19 mouse cellular contexts compared by ENCODE assay signal in the genomic region with DNA sequence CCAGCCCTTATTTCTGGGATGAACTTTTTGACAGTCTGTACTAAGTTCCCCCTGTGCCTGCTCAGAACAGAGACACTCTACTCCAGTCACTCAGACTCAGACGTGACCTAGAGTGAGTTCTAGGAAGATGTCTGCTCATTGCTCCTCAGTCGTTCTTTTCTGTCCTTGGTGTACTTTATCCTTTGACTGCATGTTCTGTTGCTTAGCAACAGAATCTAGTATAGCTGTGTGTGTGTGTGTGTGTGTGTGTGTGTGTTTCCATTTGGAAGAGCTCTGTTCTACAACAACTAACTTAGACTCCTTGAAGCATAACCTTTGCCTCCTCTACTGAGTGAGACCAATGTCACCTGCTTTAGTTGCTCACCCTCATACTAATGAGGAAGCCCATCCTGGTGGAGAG.
A peak's percentile ranks its signal among the peaks of the same experiment; 100 is the strongest.
DNase-seq lines count a peak whose midpoint lies in the region; ATAC-seq and TF ChIP-seq lines count a peak whose summit lies in the region.
"Had no signal": no experiment of that assay in that cellular context is flagged by ENCODE, and none has a peak within 500 bp of the region (broad histone marks: within the 10 kb centered on the region; RNA-seq: fewer than 3 reads in every experiment).

No protein-coding gene starts in this region.

- H3K27ac ChIP-seq in forebrain, embryonic 15.5 days (replicated peaks), result no peak overlapping the region
- no peak overlapping the region for H3K27ac ChIP-seq in forebrain, embryonic 11.5 days (ENCODE audit: low read depth, low read length)
- H3K27ac ChIP-seq in hindbrain, postnatal 0 days, result no peak overlapping the region
- H3K27ac ChIP-seq in hindbrain, embryonic 13.5 days, result no peak overlapping the region
- no peak overlapping the region for H3K27ac ChIP-seq in midbrain, embryonic 16.5 days (ENCODE audit: low read length)
- H3K27ac ChIP-seq in midbrain, embryonic 13.5 days, result no peak overlapping the region
- H3K27ac ChIP-seq: embryonic facial prominence, embryonic 10.5 days; heart, adult 2 months; heart, embryonic 15.5 days; hindbrain, embryonic 15.5 days had no signal

- H3K9me3 ChIP-seq in forebrain, embryonic 15.5 days, result no peaks in the 10 kb centered on the region
- H3K9me3 ChIP-seq in forebrain, embryonic 11.5 days (ENCODE audit: control insufficient read depth, low read length), result no peaks in the 10 kb centered on the region
- H3K9me3 ChIP-seq in hindbrain, postnatal 0 days (ENCODE audit: low read length), result no peaks in the 10 kb centered on the region
- H3K9me3 ChIP-seq in hindbrain, embryonic 13.5 days, result no peaks in the 10 kb centered on the region
- no peaks in the 10 kb centered on the region for H3K9me3 ChIP-seq in midbrain, embryonic 16.5 days (replicated peaks; ENCODE audit: control insufficient read depth, low read length, poor library complexity, severe bottlenecking)
- no peaks in the 10 kb centered on the region for H3K9me3 ChIP-seq in midbrain, embryonic 13.5 days
- H3K9me3 ChIP-seq: embryonic facial prominence, embryonic 10.5 days; heart, embryonic 15.5 days; hindbrain, embryonic 15.5 days had no signal

- H3K4me2 ChIP-seq in forebrain, embryonic 15.5 days (replicated peaks), result no peak overlapping the region
- no peak overlapping the region for H3K4me2 ChIP-seq in forebrain, embryonic 11.5 days (ENCODE audit: low read depth, low read length, severe bottlenecking)
- no peak overlapping the region for H3K4me2 ChIP-seq in hindbrain, postnatal 0 days (ENCODE audit: low read depth, low read length)
- H3K4me2 ChIP-seq in hindbrain, embryonic 13.5 days, result no peak overlapping the region
- H3K4me2 ChIP-seq in midbrain, embryonic 16.5 days (ENCODE audit: low read length), result no peak overlapping the region
- no peak overlapping the region for H3K4me2 ChIP-seq in midbrain, embryonic 13.5 days (replicated peaks)
- H3K4me2 ChIP-seq: heart, embryonic 11.5 days; heart, embryonic 15.5 days; hindbrain, embryonic 15.5 days had no signal

- no peak for TF ChIP-seq CTCF in hindbrain, postnatal 0 days (IDR thresholded peaks at IDR 0.05; ENCODE audit: low read depth)
- no peak for TF ChIP-seq CTCF in brain, embryonic 14.5 days (IDR thresholded peaks at IDR 0.05; ENCODE audit: borderline replicate concordance, extremely low read depth, insufficient read depth, insufficient read length)

- 0 out of 2 replicates have a peak, but pooled peaks have one; percentile 26 for ATAC-seq in forebrain, embryonic 15.5 days (replicated peaks)
- ATAC-seq in forebrain, embryonic 11.5 days (replicated peaks; ENCODE audit: low FRiP score), result no peak
- ATAC-seq in hindbrain, postnatal 0 days, result 0 out of 2 replicates have a peak, but pooled peaks have one; percentile 49
- no peak for ATAC-seq in hindbrain, embryonic 13.5 days (ENCODE audit: low FRiP score)
- peak; percentile 76; the same call in 1 of the 2 replicates for ATAC-seq in midbrain, embryonic 16.5 days
- no peak for ATAC-seq in midbrain, embryonic 13.5 days
- ATAC-seq: activated CD4-positive, CD25-positive, alpha-beta regulatory T cell, adult 4 months had no signal

- H3K4me3 ChIP-seq in forebrain, embryonic 15.5 days, result no peak overlapping the region
- H3K4me3 ChIP-seq in forebrain, embryonic 11.5 days (ENCODE audit: low read depth, low read length), result no peak overlapping the region
- H3K4me3 ChIP-seq in hindbrain, postnatal 0 days (ENCODE audit: low read length), result no peak overlapping the region
- no peak overlapping the region for H3K4me3 ChIP-seq in hindbrain, embryonic 13.5 days
- H3K4me3 ChIP-seq in midbrain, embryonic 16.5 days (ENCODE audit: low read depth, low read length), result no peak overlapping the region
- H3K4me3 ChIP-seq in midbrain, embryonic 13.5 days (replicated peaks), result no peak overlapping the region
- H3K4me3 ChIP-seq: embryonic facial prominence, embryonic 10.5 days; heart, adult 2 months; heart, embryonic 15.5 days; hindbrain, embryonic 15.5 days had no signal

- H3K4me1 ChIP-seq in forebrain, embryonic 15.5 days, result no peaks in the 10 kb centered on the region
- no peaks in the 10 kb centered on the region for H3K4me1 ChIP-seq in forebrain, embryonic 11.5 days (replicated peaks; ENCODE audit: control insufficient read depth, insufficient read depth, low read length)
- H3K4me1 ChIP-seq in hindbrain, postnatal 0 days (ENCODE audit: insufficient read depth, low read length), result no peaks in the 10 kb centered on the region
- H3K4me1 ChIP-seq in hindbrain, embryonic 13.5 days (replicated peaks), result no peaks in the 10 kb centered on the region
- H3K4me1 ChIP-seq in midbrain, embryonic 16.5 days (ENCODE audit: control insufficient read depth, insufficient read depth, low read length), result no peaks in the 10 kb centered on the region; the same call in 1 of the 2 replicates
- H3K4me1 ChIP-seq in midbrain, embryonic 13.5 days (replicated peaks), result no peaks in the 10 kb centered on the region; the same call in 1 of the 2 replicates
- H3K4me1 ChIP-seq: embryonic facial prominence, embryonic 10.5 days; heart, embryonic 15.5 days had no signal

- DNase-seq in forebrain, embryonic 11.5 days (ENCODE audit: low spot score), result no peak
- DNase-seq in hindbrain, postnatal 0 days (ENCODE audit: low spot score), result peak; percentile 53
- peak; percentile 41 for DNase-seq in brain, embryonic 14.5 days (ENCODE audit: low read depth)
- DNase-seq in layer of hippocampus, adult 8-10 months (ENCODE audit: low spot score in 2 of 2), result no peak
- DNase-seq: adrenal gland, postnatal 14 days; cerebellum, adult 2 months; cerebellum, postnatal 10 days; gastrocnemius, postnatal 14 days; heart, adult 2 months; heart, postnatal 14 days had no signal

- no peaks in the 10 kb centered on the region for H3K27me3 ChIP-seq in forebrain, embryonic 15.5 days
- H3K27me3 ChIP-seq in forebrain, embryonic 11.5 days (ENCODE audit: control insufficient read depth, insufficient read depth, low read length), result no peaks in the 10 kb centered on the region
- H3K27me3 ChIP-seq in hindbrain, postnatal 0 days (ENCODE audit: insufficient read depth, low read length), result no peaks in the 10 kb centered on the region
- H3K27me3 ChIP-seq in hindbrain, embryonic 13.5 days, result no peaks in the 10 kb centered on the region
- H3K27me3 ChIP-seq in midbrain, embryonic 16.5 days (ENCODE audit: control insufficient read depth, insufficient read depth, low read depth, low read length), result no peaks in the 10 kb centered on the region
- H3K27me3 ChIP-seq in midbrain, embryonic 13.5 days, result no peaks in the 10 kb centered on the region
- H3K27me3 ChIP-seq: heart, embryonic 15.5 days; hindbrain, embryonic 15.5 days had no signal

- 52% methylated on average over 2 of the region's 2 CpGs for WGBS in forebrain, embryonic 15.5 days
- WGBS in forebrain, embryonic 11.5 days, result 75% methylated on average over 2 of the region's 2 CpGs
- 17% methylated on average over 2 of the region's 2 CpGs for WGBS in hindbrain, postnatal 0 days
- WGBS in hindbrain, embryonic 13.5 days, result 46% methylated on average over 2 of the region's 2 CpGs
- WGBS in midbrain, embryonic 16.5 days, result 33% methylated on average over 2 of the region's 2 CpGs
- 43% methylated on average over 2 of the region's 2 CpGs for WGBS in midbrain, embryonic 13.5 days

- TF ChIP-seq POLR2A in brain, embryonic 14.5 days (IDR thresholded peaks at IDR 0.05; ENCODE audit: borderline replicate concordance, extremely low read depth, insufficient read depth, insufficient read length, poor library complexity, severe bottlenecking), result no peak

- no peak overlapping the region for H3K9ac ChIP-seq in forebrain, embryonic 15.5 days (replicated peaks)
- H3K9ac ChIP-seq in forebrain, embryonic 11.5 days (ENCODE audit: low read length), result no peak overlapping the region
- no peak overlapping the region for H3K9ac ChIP-seq in hindbrain, postnatal 0 days (replicated peaks; ENCODE audit: low read length)
- no peak overlapping the region for H3K9ac ChIP-seq in hindbrain, embryonic 13.5 days
- H3K9ac ChIP-seq in midbrain, embryonic 16.5 days (ENCODE audit: low read depth, low read length), result no peak overlapping the region
- no peak overlapping the region for H3K9ac ChIP-seq in midbrain, embryonic 13.5 days (replicated peaks)
- H3K9ac ChIP-seq: heart, embryonic 15.5 days; hindbrain, embryonic 15.5 days had no signal

- no peaks in the 10 kb centered on the region for H3K36me3 ChIP-seq in forebrain, embryonic 15.5 days
- H3K36me3 ChIP-seq in forebrain, embryonic 11.5 days (ENCODE audit: control insufficient read depth, insufficient read depth, low read length), result no peaks in the 10 kb centered on the region
- H3K36me3 ChIP-seq in hindbrain, postnatal 0 days (ENCODE audit: insufficient read depth, low read length), result no peaks in the 10 kb centered on the region
- no peaks in the 10 kb centered on the region for H3K36me3 ChIP-seq in hindbrain, embryonic 13.5 days
- H3K36me3 ChIP-seq in midbrain, embryonic 16.5 days (ENCODE audit: control insufficient read depth, insufficient read depth, low read length), result no peaks in the 10 kb centered on the region
- no peaks in the 10 kb centered on the region for H3K36me3 ChIP-seq in midbrain, embryonic 13.5 days
- H3K36me3 ChIP-seq: embryonic facial prominence, embryonic 10.5 days; heart, embryonic 15.5 days; hindbrain, embryonic 15.5 days had no signal

Comparison
In these comparisons a context has a peak if more than half of its experiments do, and no peak if none do; other contexts are left out.
1. ATAC-seq: peak in forebrain, embryonic 15.5 days (single experiment), hindbrain, postnatal 0 days (single experiment) and midbrain, embryonic 16.5 days (single experiment); none in forebrain, embryonic 11.5 days (single experiment), hindbrain, embryonic 13.5 days (single experiment) and midbrain, embryonic 13.5 days (single experiment).
2. DNase-seq: peak in hindbrain, postnatal 0 days (single experiment) and brain, embryonic 14.5 days (single experiment); none in forebrain, embryonic 11.5 days (single experiment) and layer of hippocampus, adult 8-10 months (0 of 2).